Mouse (Mus musculus) forebrain, embryonic 16.5 days (tissue): ENCODE results near the gene Cd80. TPM values are rescaled to one million over a fixed set of nuclear protein-coding genes. Genes with fewer than 3 reads are reported as not detected.
A peak's percentile ranks its signal among the peaks of the same experiment; 100 is the strongest.
"Not testable (repeated sequence)": the region's sequence is repeated elsewhere in the genome, so short reads cannot be mapped to it uniquely, and the experiment has no call there.

ENCODE experiments used
- ATAC-seq: fragments of 200-750 bp; cut with Nextera tagmentation; 2 replicates; pipeline ENCODE4 v1.8.0; 2017; ENCODE audit warnings: mild to moderate bottlenecking, moderate library complexity
- H3K27ac ChIP-seq: fragments of 300-500 bp; sonication (generic); 2 replicates; pipeline ENCODE4 v1.5.1; 2014; ENCODE audit warnings: low read length, control low read depth
- H3K27me3 ChIP-seq: fragments of 300-500 bp; sonication (generic); replicated peaks from 2 replicates; pipeline ENCODE4 v1.6.1; 2014; ENCODE audit warnings: low read length; ENCODE audit not compliant: control insufficient read depth, insufficient read depth
- H3K36me3 ChIP-seq: fragments of 300-500 bp; sonication (generic); 2 replicates; pipeline ENCODE4 v1.6.1; 2014; ENCODE audit not compliant: control insufficient read depth, insufficient read depth
- H3K4me1 ChIP-seq: fragments of 300-500 bp; sonication (generic); replicated peaks from 2 replicates; pipeline ENCODE4 v1.6.1; 2014; ENCODE audit warnings: low read length; ENCODE audit not compliant: control insufficient read depth, insufficient read depth
- H3K4me2 ChIP-seq: fragments of 300-500 bp; sonication (generic); 2 replicates; pipeline ENCODE4 v1.6.1; 2014; ENCODE audit warnings: mild to moderate bottlenecking, low read length, control low read depth
- H3K4me3 ChIP-seq: fragments of 300-500 bp; sonication (generic); replicated peaks from 2 replicates; pipeline ENCODE4 v1.5.1; 2014; ENCODE audit warnings: mild to moderate bottlenecking, low read length, control low read depth
- H3K9ac ChIP-seq: fragments of 300-500 bp; sonication (generic); replicated peaks from 2 replicates; pipeline ENCODE4 v1.6.1; 2014; ENCODE audit warnings: low read depth, low read length, control low read depth
- H3K9me3 ChIP-seq: fragments of 300-500 bp; sonication (generic); 2 replicates; pipeline ENCODE4 v1.6.1; 2016; ENCODE audit warnings: low read length; ENCODE audit not compliant: control insufficient read depth
- WGBS: fragments of 180-500 bp; shearing (Covaris S2); extraction: QIAGEN DNeasy Blood & Tissue Kit; methylation state at CpG from one replicate; pipeline ENCODE4 v1.1.7; 2014; 5-methylcytosine and 5-hydroxymethylcytosine counted together
- polyA plus RNA-seq: library from polyadenylated mRNA; unstranded; fragments of >200 nt; fragmentation: Nextera tagmentation; extraction: Ambion mirVana; gene quantifications from 2 replicates; pipeline ENCODE4 v1.2.1, GENCODE M21; 2015

Gene Cd80
- polyA plus RNA-seq, 1 experiment from 2014 or later: 0.52 TPM

GRCm38 (mm10) chr16:38445576-38445975, 9.8 kb upstream of the Cd80 start:
- H3K36me3 ChIP-seq: peaks cover 22% of the 10 kb centered on the region
- H3K4me1 ChIP-seq: peaks cover 2% of the 10 kb centered on the region; the same call in 1 of the 2 replicates
- no peak for ATAC-seq
- no peak overlapping the region for H3K4me2 ChIP-seq
- WGBS: 97% methylated on average over 20 of the region's 20 CpGs
- no peaks in the 10 kb centered on the region for H3K9me3 ChIP-seq
- no peak overlapping the region for H3K9ac ChIP-seq
- H3K4me3 ChIP-seq: no peak overlapping the region
- no peak overlapping the region for H3K27ac ChIP-seq
- no peaks in the 10 kb centered on the region for H3K27me3 ChIP-seq

GRCm38 (mm10) chr16:38446141-38446540, 9.2 kb upstream of the Cd80 start:
- peaks cover 22% of the 10 kb centered on the region for H3K36me3 ChIP-seq
- not testable (repeated sequence) for H3K9me3 ChIP-seq, H3K4me2 ChIP-seq, H3K4me1 ChIP-seq, H3K9ac ChIP-seq, H3K4me3 ChIP-seq, ATAC-seq, H3K27ac ChIP-seq, H3K27me3 ChIP-seq
- 100% methylated on average over 2 of the region's 2 CpGs for WGBS

GRCm38 (mm10) chr16:38447366-38447765, 8.0 kb upstream of the Cd80 start:
- 89% methylated on average over 21 of the region's 21 CpGs for WGBS
- no peak overlapping the region for H3K9ac ChIP-seq
- H3K4me3 ChIP-seq: no peak overlapping the region
- no peak overlapping the region for H3K4me2 ChIP-seq
- no peaks in the 10 kb centered on the region for H3K9me3 ChIP-seq
- no peaks in the 10 kb centered on the region for H3K27me3 ChIP-seq
- peaks cover 22% of the 10 kb centered on the region for H3K36me3 ChIP-seq
- ATAC-seq: no peak
- peaks cover 14% of the 10 kb centered on the region for H3K4me1 ChIP-seq
- H3K27ac ChIP-seq: no peak overlapping the region

- no peak overlapping the region for H3K4me2 ChIP-seq
- peaks cover 14% of the 10 kb centered on the region for H3K4me1 ChIP-seq
- no peak overlapping the region for H3K27ac ChIP-seq
- H3K9ac ChIP-seq: no peak overlapping the region
- ATAC-seq: no peak
- WGBS: 95% methylated on average over 12 of the region's 12 CpGs
- peaks cover 22% of the 10 kb centered on the region for H3K36me3 ChIP-seq
- H3K4me3 ChIP-seq: no peak overlapping the region
- H3K9me3 ChIP-seq: no peaks in the 10 kb centered on the region
- no peaks in the 10 kb centered on the region for H3K27me3 ChIP-seq
Observed at GRCm38 (mm10) chr16:38448458-38448857, 6.9 kb upstream of the Cd80 start.

- Histone ChIP-seq H3K4me2 (no peak overlapping the region), H3K36me3 (peaks cover 10% of the 10 kb centered on the region), H3K9me3 (no peaks in the 10 kb centered on the region), H3K27me3 (no peaks in the 10 kb centered on the region), H3K4me1 (peaks cover 14% of the 10 kb centered on the region), H3K4me3 (no peak overlapping the region), H3K9ac (no peak overlapping the region), H3K27ac (no peak overlapping the region)
- no peak for ATAC-seq
- WGBS: 91% methylated on average over 7 of the region's 7 CpGs
Observed at GRCm38 (mm10) chr16:38450707-38451106, 4.7 kb upstream of the Cd80 start.

- Histone ChIP-seq H3K36me3 (peaks cover 6% of the 10 kb centered on the region), H3K4me1 (peaks cover 14% of the 10 kb centered on the region), H3K9me3 (no peaks in the 10 kb centered on the region), H3K4me3 (peak overlapping the region; percentile 93), H3K27ac (no peak overlapping the region; the same call in 1 of the 2 replicates), H3K9ac (peak overlapping the region; percentile 100), H3K27me3 (no peaks in the 10 kb centered on the region), H3K4me2 (peak overlapping the region; percentile 57)
- ATAC-seq: no peak
- 41% methylated on average over 12 of the region's 12 CpGs for WGBS
Observed at GRCm38 (mm10) chr16:38451421-38452205, 3.7 kb upstream of the Cd80 start.

GRCm38 (mm10) chr16:38452442-38453202, 2.7 kb upstream of the Cd80 start, which contains the start of gene Adprh:
Gene Adprh (minus strand): TSS chr16:38452703.
- WGBS: 1% methylated on average over 41 of the region's 61 CpGs
- no peaks in the 10 kb centered on the region for H3K27me3 ChIP-seq
- ATAC-seq: peak; percentile 99
- H3K4me3 ChIP-seq: peak within 1 kb of the TSS; percentile 93
- peak within 1 kb of the TSS; percentile 57 for H3K4me2 ChIP-seq
- H3K9me3 ChIP-seq: no peaks in the 10 kb centered on the region
- H3K9ac ChIP-seq: peak within 1 kb of the TSS; percentile 100
- H3K27ac ChIP-seq: peak within 1 kb of the TSS; percentile 84
- peaks cover 14% of the 10 kb centered on the region for H3K4me1 ChIP-seq
- H3K36me3 ChIP-seq: peaks cover 2% of the 10 kb centered on the region; the same call in 1 of the 2 replicates

GRCm38 (mm10) chr16:38453203-38453553, 2.2 kb upstream of the Cd80 start:
- Histone ChIP-seq H3K27me3 (no peaks in the 10 kb centered on the region), H3K4me1 (peaks cover 14% of the 10 kb centered on the region), H3K36me3 (peaks cover 2% of the 10 kb centered on the region; the same call in 1 of the 2 replicates), H3K27ac (peak overlapping the region; percentile 84), H3K9me3 (no peaks in the 10 kb centered on the region), H3K4me3 (peak overlapping the region; percentile 93), H3K4me2 (peak overlapping the region; percentile 57), H3K9ac (peak overlapping the region; percentile 100)
- no peak; the same call in 1 of the 2 replicates for ATAC-seq
- 27% methylated on average over 3 of the region's 3 CpGs for WGBS

- no peak overlapping the region for H3K27ac ChIP-seq
- no peak overlapping the region for H3K4me3 ChIP-seq
- 90% methylated on average over 4 of the region's 4 CpGs for WGBS
- H3K27me3 ChIP-seq: no peaks in the 10 kb centered on the region
- ATAC-seq: no peak
- H3K36me3 ChIP-seq: peaks cover 2% of the 10 kb centered on the region; the same call in 1 of the 2 replicates
- H3K9me3 ChIP-seq: no peaks in the 10 kb centered on the region
- H3K9ac ChIP-seq: no peak overlapping the region
- no peak overlapping the region for H3K4me2 ChIP-seq
- peaks cover 14% of the 10 kb centered on the region for H3K4me1 ChIP-seq
Observed at GRCm38 (mm10) chr16:38453952-38454351, 1.4 kb upstream of the Cd80 start.
